Mouse (Mus musculus) layer of hippocampus, postnatal 36 days (tissue): ENCODE measurements around the gene Ifitm10. TPM values are rescaled to one million over a fixed set of nuclear protein-coding genes. Genes with fewer than 3 reads are reported as not detected.
"Not testable (repeated sequence)": the region's sequence is repeated elsewhere in the genome, so short reads cannot be mapped to it uniquely, and the experiment has no call there.

Experiments
- DNase-seq, 2 experiments: peaks; one replicate each; pipeline ENCODE4 v3.0.0; 2022
- total RNA-seq, 2 experiments: library from RNA; stranded (reverse); gene quantifications; 2 replicates each; pipeline ENCODE4 v1.2.3; 2021

The Ifitm10 gene
- total RNA-seq, 2 experiments from 2014 or later: 34.2 to 35.7 TPM

GRCm38 (mm10) chr7:142360743-142361142 is 12.8 kb downstream of the Ifitm10 start:
- no peak for DNase-seq

DNA sequence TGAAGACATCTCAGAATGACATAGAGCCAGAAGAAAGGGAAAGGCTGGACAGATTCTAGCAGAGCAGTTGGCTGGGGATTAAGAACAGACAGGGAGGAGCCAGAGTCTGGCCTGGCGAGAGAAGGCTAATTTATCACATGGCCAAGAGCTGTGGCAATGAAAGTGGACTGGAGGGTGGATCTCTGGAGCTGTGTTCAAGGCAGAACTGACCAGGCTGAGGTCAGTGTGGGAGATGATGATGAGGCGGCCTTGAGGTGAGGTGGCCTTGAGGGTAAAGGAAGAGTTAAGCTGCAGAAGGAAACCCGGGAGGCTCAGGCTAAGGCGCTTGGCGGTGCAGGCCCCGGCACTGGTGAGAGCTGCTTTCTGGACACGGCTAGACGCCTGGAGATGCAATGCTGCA is 14.4 kb downstream of the Ifitm10 start:
- DNase-seq: no peak

GRCm38 (mm10) chr7:142357566-142357965 is 16.0 kb downstream of the Ifitm10 start:
- DNase-seq: no peak

- no peak for DNase-seq
Observed at GRCm38 (mm10) chr7:142354661-142355233, 18.8 kb downstream of the Ifitm10 start.

- DNase-seq: no peak
Observed at GRCm38 (mm10) chr7:142353854-142354253, 19.7 kb downstream of the Ifitm10 start.

DNA sequence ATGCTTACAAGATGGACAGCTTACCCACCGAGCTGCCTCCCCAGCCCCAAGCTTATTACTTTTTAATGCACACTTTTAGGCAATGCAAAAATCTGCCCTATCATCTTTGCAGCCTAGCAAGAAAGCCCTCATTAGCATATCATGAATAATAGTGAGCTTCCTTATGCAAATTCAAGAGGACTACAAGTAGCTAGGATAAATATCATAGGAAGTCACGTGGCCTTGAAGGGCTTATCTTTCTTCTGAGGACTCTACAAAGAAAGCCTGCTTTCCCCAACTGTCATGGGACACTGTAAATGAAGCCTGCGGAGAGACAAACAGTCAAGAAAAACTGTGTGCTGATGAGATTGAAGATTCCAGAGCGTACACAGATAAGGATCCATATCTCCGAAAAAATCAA is 22.0 kb downstream of the Ifitm10 start:
- DNase-seq: no peak

DNA sequence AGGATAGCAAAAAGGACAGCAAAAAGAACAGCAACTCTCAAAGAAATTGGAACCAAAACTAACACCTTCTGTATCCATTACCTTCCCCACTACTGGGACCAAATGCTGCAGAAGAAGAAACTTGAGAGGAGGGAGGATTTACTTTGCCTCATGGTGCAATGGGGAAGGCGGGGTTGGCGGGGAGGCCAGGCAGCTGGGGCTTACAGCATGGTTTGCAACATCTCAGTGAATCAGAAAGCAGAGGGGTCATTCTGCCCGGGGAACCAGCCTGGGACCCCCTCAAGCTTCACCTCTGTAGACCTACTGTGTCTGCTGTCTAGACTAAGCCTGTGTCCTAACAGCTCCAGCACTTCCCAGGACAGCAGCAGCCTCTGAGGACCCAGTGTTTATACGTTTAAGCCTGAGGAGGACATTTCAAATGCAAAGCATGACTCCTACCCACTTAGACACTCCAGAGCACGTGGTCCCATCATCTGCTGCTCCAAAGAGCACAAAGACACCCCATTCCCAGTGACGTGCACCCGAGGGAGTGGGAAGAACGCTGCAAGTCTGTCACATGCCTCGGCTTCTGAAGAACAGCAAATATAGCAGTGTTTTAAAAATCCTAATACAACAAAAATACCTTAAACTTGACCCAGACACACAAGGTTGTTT is 24.1 kb downstream of the Ifitm10 start:
- DNase-seq: peak; percentile 62 to 63

DNA sequence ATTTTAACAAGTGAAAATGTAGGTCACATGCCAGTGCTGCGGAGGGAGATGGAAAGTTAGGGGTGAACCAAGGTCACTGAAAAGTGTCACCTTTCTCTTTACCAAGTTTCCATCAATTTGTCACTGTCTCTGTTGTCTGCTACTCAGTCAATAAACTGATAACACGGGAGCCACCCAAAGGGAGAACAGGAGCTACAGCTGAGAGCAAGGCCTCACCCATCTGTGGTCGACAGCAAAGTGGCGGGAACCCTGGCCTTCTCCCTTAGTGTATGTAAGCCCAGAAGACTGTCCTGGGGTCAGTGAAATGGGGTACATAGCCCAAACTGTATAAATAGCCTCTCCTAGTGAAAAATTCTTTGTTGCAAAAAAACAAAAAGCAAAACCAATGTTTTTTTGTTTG is 26.0 kb downstream of the Ifitm10 start:
- no peak for DNase-seq

DNA sequence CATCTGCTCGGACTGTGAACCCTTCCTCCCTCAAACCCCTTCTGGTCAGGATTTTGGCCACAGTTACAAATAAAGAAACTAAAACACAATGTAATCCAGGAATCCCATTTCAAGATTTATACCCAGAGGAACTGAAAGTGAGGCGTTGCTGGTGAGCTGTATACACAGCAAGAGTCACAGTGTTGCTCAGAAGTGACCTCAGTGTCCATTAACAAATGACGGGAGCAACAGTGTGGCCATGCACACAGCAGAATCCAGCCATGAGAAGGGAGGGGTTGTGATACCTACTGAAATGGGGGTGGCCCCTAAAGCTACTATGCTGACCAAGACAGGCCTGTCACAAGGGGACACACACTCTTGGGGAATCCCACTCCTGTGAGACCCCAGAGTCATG is 31.3 kb downstream of the Ifitm10 start:
- DNase-seq: no peak

DNA sequence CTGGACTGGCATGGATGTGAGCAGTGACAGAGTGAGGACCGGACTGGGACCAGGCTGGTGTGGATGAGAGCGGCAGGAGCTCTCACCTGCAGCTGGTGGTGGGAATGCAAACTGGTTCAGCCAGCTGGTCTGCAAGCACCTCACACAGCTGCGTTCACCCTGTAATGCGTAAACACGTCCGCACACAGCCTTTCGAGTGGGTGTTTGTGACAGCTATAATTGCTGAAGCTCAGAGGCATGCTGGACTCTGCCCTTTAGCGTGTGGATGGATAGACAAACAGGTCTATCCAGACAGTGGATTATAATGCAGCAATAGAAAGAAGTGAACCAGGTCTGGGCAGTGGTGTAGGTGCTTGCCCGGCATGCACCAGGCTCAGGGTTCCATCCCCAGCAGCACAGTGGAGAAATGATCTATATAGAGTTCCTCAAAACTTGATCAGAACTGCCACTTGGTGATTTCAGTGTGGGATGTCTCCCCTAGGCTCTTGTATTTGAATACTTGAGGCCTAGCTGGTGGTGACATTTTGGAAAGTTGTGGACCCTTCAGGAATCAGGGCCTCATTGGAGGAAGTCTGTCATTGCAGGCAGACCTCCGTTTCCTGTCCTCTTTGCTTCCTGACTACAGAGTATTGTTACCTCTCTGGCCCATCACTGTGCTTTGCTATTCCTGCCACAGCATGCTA is 31.8 kb downstream of the Ifitm10 start:
- no peak for DNase-seq

DNA sequence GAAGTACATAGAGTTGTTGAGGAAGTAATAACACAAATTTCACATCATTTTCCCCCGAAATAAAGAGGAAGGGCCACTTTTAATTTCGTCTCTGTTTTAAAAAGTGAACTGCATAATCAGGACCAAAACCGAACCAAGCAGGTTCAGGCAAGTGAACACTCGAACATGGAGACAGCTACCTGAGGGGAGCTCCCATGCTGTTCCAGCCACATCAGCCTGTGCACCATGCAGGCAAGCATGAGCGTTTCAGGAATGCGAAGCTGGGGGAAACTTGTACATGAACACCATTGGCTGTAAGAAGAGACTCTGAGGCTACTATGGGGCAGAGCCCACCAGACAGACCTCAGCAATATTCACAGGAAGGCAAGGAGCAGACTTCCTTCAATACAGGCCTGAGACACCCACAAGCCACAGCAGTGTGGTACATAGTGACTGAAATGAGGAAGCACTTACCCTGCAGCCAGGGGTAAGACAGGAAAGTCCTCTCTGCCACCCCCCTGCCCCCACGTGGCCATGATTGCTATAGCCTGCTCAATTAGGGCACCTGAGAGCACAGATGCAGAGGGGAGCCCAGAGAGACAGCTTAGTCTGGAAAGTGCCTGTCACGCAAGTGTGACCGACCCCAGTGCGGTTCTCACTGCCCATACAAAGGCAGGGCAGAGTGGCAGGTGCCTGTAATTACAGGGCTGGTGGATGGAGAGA is 33.1 kb downstream of the Ifitm10 start:
- no peak for DNase-seq

GRCm38 (mm10) chr7:142335151-142335550 is 38.4 kb downstream of the Ifitm10 start:
- no peak for DNase-seq

DNA sequence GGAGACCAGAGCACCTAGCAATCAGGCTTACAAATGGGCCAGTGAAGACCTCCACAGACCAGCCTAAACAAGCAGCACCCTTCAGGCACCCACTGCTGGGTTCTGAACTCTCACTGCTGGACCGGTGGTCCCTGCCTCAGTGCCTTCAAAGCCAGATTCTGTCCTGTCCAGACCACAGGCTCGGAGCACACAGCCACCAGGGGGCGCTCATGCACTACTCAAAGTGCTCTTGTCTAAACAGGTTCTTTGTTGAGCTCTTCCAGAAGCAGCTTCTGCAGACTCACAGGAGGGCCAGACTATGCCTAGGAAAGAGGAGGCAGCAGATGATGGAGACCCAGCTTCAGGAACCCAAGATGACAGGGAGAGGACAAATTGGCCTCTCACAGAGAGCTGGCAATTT is 39.3 kb downstream of the Ifitm10 start:
- peak; percentile 84 for DNase-seq

DNA sequence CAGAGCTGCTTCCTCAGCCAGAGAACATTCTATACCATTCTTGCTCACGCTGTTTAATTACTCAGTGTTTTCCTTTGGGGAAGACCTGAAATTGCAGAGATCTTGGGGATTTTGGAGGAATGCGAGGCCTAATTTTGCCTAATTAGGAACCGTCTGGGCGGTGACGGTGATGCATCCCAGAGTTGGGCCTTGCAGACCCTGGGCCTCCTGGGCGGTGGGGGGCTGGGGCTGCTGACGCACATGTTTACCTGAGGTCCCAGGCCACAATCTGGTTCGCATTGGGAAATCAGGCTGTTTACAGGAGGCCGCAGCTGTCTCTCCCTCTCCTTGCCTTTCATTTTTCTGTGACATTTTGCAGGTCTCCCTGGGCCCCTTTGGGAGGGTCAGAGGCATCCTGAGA is 40.8 kb downstream of the Ifitm10 start:
- DNase-seq: not testable (repeated sequence)

DNA sequence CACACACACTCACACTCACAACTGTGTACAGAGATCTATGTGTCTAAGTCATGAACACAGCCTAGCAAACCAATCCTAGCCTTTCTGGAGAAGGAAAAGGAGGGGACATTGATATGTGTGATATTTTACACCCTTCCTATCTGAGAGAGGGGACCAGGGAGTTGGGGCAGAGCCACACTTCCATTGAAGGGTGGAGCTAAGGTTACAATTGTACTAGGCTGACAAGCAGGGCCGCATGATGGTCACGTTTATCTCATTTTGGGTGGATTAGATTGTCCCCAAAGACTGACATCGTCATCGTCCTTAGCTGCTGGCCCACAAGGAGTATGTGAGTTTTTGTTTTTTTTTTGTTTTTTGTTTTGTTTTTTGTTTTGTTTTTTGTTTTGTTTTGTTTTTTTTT is 42.3 kb downstream of the Ifitm10 start:
- DNase-seq: no peak

- DNase-seq: no peak
Observed at GRCm38 (mm10) chr7:142330271-142330724, 43.3 kb downstream of the Ifitm10 start.

DNA sequence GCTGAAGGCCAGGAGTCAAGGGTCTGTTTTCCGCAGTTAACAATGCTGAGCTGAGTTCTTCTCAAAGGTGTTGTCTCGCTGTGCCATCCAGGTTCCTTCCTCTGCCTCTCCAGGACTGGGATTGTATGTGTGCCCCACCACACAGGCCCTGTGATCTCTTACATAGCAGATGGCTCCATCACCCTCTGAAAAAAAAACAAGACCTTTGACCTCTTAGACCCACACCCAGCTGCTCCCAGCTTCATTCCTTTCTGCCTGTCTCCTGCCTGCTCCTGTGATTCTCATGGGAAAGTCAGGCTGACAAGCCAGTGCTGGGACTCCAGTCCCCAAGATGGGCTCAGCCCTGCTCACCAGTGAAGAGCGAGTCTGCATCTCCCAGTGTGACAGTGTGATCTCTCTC is 45.0 kb downstream of the Ifitm10 start:
- no peak for DNase-seq

GRCm38 (mm10) chr7:142326714-142327445 is 46.7 kb downstream of the Ifitm10 start:
- no peak for DNase-seq

- no peak for DNase-seq
Observed at GRCm38 (mm10) chr7:142323396-142324117, 50.0 kb downstream of the Ifitm10 start.

GRCm38 (mm10) chr7:142322641-142323040 is 50.9 kb downstream of the Ifitm10 start:
- no peak for DNase-seq

GRCm38 (mm10) chr7:142321637-142322306 is 51.8 kb downstream of the Ifitm10 start:
- not testable (repeated sequence) for DNase-seq
